Comparison of ENCODE assay signal across 23 mouse cellular contexts in the genomic region with DNA sequence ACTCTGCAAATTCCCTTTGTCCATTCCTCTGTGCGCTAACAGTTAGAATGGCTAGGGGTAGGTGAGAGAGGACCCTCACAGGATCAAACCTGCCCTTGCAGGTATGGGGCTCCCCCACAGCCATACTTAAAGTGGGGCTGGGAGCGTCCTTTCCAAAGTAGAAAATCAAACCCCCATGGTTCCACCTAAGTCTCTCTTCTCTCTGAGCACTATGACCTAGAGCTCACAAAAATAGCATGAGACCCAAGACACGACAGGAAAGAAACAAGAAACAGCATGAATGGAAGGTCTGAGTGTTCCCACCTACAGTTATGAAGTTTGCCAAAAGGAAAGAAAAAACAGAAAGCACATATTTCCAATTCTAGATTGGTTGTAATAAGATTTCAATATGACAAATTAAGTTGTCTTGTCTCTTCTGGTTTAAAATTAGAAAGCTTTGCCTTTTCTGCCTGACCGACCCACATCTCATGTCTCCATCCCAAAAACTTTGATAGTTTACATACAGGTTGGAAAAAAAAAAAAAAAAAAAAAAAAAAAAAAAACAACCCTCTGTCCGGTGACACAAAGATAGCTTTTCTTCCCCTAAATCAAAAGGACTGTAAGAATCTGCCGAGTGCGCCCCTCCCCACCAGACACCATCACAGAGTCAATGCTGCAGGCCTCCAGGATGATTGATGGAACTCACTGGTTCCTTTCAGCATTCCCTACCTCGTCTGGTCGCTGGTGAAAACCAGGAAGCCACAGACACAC.
DNase-seq lines count a peak whose midpoint lies in the region; ATAC-seq and TF ChIP-seq lines count a peak whose summit lies in the region.
"Had no signal": no experiment of that assay in that cellular context is flagged by ENCODE, and none has a peak within 500 bp of the region (broad histone marks: within the 10 kb centered on the region; RNA-seq: fewer than 3 reads in every experiment).

No protein-coding gene starts in this region.

- ATAC-seq in hindbrain, embryonic 12.5 days (ENCODE audit: low FRiP score), result no peak
- ATAC-seq in hindbrain, embryonic 14.5 days (ENCODE audit: low FRiP score), result no peak
- no peak for ATAC-seq in cerebellum, adult (ENCODE audit: insufficient number of reproducible peaks, low FRiP score, low TSS enrichment)
- ATAC-seq: forebrain, embryonic 15.5 days; lung, postnatal 0 days; midbrain, embryonic 13.5 days; Patski had no signal

- no peak overlapping the region for H3ac ChIP-seq in C2C12 (ENCODE audit: control insufficient read depth, insufficient read length, low read depth)

- H3K4me3 ChIP-seq in hindbrain, embryonic 12.5 days, result no peak overlapping the region
- no peak overlapping the region for H3K4me3 ChIP-seq in hindbrain, embryonic 14.5 days (replicated peaks; ENCODE audit: low read length)
- H3K4me3 ChIP-seq in C2C12 (ENCODE audit: insufficient read depth, poor library complexity, severe bottlenecking) (peak overlapping the region; percentile 2), macrophage (ENCODE audit: inconsistent target) (no peak overlapping the region)
- H3K4me3 ChIP-seq: forebrain, embryonic 15.5 days; heart, embryonic 12.5 days; kidney, embryonic 15.5 days; limb, embryonic 15.5 days; liver, embryonic 15.5 days; midbrain, embryonic 13.5 days had no signal

- no peaks in the 10 kb centered on the region for H3K27me3 ChIP-seq in hindbrain, embryonic 12.5 days
- no peaks in the 10 kb centered on the region for H3K27me3 ChIP-seq in hindbrain, embryonic 14.5 days (ENCODE audit: control insufficient read depth, insufficient read depth, low read length)
- H3K27me3 ChIP-seq in C2C12 (ENCODE audit: control insufficient read depth, insufficient read depth, insufficient read length), result no peaks in the 10 kb centered on the region
- H3K27me3 ChIP-seq: forebrain, embryonic 15.5 days; heart, embryonic 12.5 days; limb, embryonic 15.5 days; liver, embryonic 15.5 days; midbrain, embryonic 13.5 days; Patski had no signal

- no peaks in the 10 kb centered on the region for H3K79me3 ChIP-seq in C2C12 (ENCODE audit: low read depth)

- H3K79me2 ChIP-seq in C2C12 (ENCODE audit: control insufficient read depth, insufficient read depth) (no peaks in the 10 kb centered on the region), macrophage (ENCODE audit: inconsistent target) (no peaks in the 10 kb centered on the region)

- peak overlapping the region; percentile 44; the same call in 1 of the 2 replicates for H3K27ac ChIP-seq in hindbrain, embryonic 12.5 days
- H3K27ac ChIP-seq in hindbrain, embryonic 14.5 days, result no peak overlapping the region
- H3K27ac ChIP-seq in macrophage, result peak overlapping the region; percentile 48
- H3K27ac ChIP-seq: forebrain, embryonic 15.5 days; midbrain, embryonic 13.5 days had no signal

- 47% methylated on average over 9 of the region's 9 CpGs for WGBS in hindbrain, embryonic 12.5 days
- 47% methylated on average over 9 of the region's 9 CpGs for WGBS in hindbrain, embryonic 14.5 days
- 60% methylated on average over 9 of the region's 9 CpGs for WGBS in macrophage (ENCODE audit: missing documents)

- no peaks in the 10 kb centered on the region for H3K36me3 ChIP-seq in hindbrain, embryonic 12.5 days
- H3K36me3 ChIP-seq in hindbrain, embryonic 14.5 days (replicated peaks; ENCODE audit: control insufficient read depth, insufficient read depth), result no peaks in the 10 kb centered on the region
- H3K36me3 ChIP-seq in C2C12 (ENCODE audit: control insufficient read depth, insufficient read depth) (no peaks in the 10 kb centered on the region), macrophage (ENCODE audit: inconsistent target) (no peaks in the 10 kb centered on the region)
- H3K36me3 ChIP-seq: forebrain, embryonic 15.5 days; heart, embryonic 12.5 days; kidney, embryonic 15.5 days; limb, embryonic 15.5 days; liver, embryonic 15.5 days; midbrain, embryonic 13.5 days had no signal

- peaks cover 14% of the 10 kb centered on the region for H3K4me1 ChIP-seq in hindbrain, embryonic 12.5 days
- 0 out of 2 replicates have a peak, but pooled peaks cover 11% of the 10 kb centered on the region for H3K4me1 ChIP-seq in hindbrain, embryonic 14.5 days (replicated peaks; ENCODE audit: control insufficient read depth, insufficient read depth, low read length)

- no peak overlapping the region for H3K4me2 ChIP-seq in hindbrain, embryonic 12.5 days (replicated peaks)
- no peak overlapping the region for H3K4me2 ChIP-seq in hindbrain, embryonic 14.5 days (replicated peaks)
- H3K4me2 ChIP-seq: forebrain, embryonic 15.5 days; heart, embryonic 12.5 days; kidney, embryonic 15.5 days; limb, embryonic 15.5 days; liver, embryonic 15.5 days; midbrain, embryonic 13.5 days had no signal

- H3K9me3 ChIP-seq in hindbrain, embryonic 12.5 days (replicated peaks), result no peaks in the 10 kb centered on the region
- no peaks in the 10 kb centered on the region for H3K9me3 ChIP-seq in hindbrain, embryonic 14.5 days (ENCODE audit: control insufficient read depth, low read length)
- H3K9me3 ChIP-seq: forebrain, embryonic 15.5 days; kidney, embryonic 15.5 days; limb, embryonic 15.5 days; liver, embryonic 15.5 days; midbrain, embryonic 13.5 days had no signal

- H3K9ac ChIP-seq in hindbrain, embryonic 12.5 days, result no peak overlapping the region
- H3K9ac ChIP-seq in hindbrain, embryonic 14.5 days, result no peak overlapping the region
- H3K9ac ChIP-seq: forebrain, embryonic 15.5 days; heart, embryonic 12.5 days; kidney, embryonic 15.5 days; limb, embryonic 15.5 days; liver, embryonic 15.5 days; midbrain, embryonic 13.5 days had no signal

- DNase-seq in hindbrain, embryonic 14.5 days (ENCODE audit: low spot score), result no peak
- peak; percentile 56 to 58 for DNase-seq in B cell, adult 2 months
- DNase-seq in urinary bladder, postnatal 25 days (ENCODE audit: low spot score), result no peak
- DNase-seq: adrenal gland, postnatal 36 days; cerebellum, adult 11-12 months; cerebellum, postnatal 10 days; heart, postnatal 10 days; kidney, adult 11 months; kidney, postnatal 36 days; thymus, adult 2 months; thymus, postnatal 4 days had no signal

- TF ChIP-seq CTCF in C2C12 (IDR thresholded peaks at IDR 0.05; ENCODE audit: control insufficient read depth, insufficient read depth, insufficient read length), result no peak

TF ChIP-seq in C2C12, 6 proteins besides CTCF, POLR2A, EP300 and RAD21:
- TF ChIP-seq USF1 (IDR thresholded peaks at IDR 0.05; ENCODE audit: low read depth), result no peak
- no peak for TF ChIP-seq MYOD1 (IDR thresholded peaks at IDR 0.05; ENCODE audit: control insufficient read depth, insufficient read length, low read depth)
- TF ChIP-seq MYOG (IDR thresholded peaks at IDR 0.05; ENCODE audit: control insufficient read depth, extremely low read depth, insufficient read length), result no peak
- TF ChIP-seq FOSL1 (IDR thresholded peaks at IDR 0.05; ENCODE audit: insufficient read depth, low read length, poor library complexity, severe bottlenecking), result no peak
- TF ChIP-seq MAX (IDR thresholded peaks at IDR 0.05), result no peak
- TF ChIP-seq CEBPB (IDR thresholded peaks at IDR 0.05; ENCODE audit: low read depth), result no peak

Comparison
In these comparisons a context has a peak if more than half of its experiments do, and no peak if none do; other contexts are left out.
1. DNase-seq: peak in B cell, adult 2 months (2 of 2); none in hindbrain, embryonic 14.5 days (single experiment) and urinary bladder, postnatal 25 days (single experiment).